Mouse (Mus musculus): ENCODE measurements at regions not wholly inside any gene's neighbourhood (a gene's known extent, or its start where the extent isn't known, plus 50 kb on each side); places are given as distances from the start of the nearest gene placed in this dataset.

DNA sequence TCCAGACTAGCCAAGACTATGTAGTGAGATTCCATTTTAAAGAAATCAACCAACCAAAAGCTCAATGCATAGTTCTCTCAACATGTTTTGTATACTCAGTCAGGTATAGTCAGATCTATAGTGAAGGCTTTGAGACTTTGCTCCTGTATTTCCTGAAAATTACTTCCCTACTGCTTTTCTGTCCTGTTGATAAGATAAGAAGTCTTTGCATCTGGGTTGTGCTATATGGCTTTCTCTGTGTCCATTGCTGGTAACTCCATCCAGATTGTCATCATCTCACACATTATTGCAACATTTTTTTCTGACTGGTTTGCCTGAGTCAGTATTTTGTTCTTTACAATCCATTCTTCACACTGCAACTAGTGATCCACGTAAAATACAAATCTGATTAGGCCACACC is 74.0 kb downstream of the Agtr2 start:
- DNase-seq = no peak

DNA sequence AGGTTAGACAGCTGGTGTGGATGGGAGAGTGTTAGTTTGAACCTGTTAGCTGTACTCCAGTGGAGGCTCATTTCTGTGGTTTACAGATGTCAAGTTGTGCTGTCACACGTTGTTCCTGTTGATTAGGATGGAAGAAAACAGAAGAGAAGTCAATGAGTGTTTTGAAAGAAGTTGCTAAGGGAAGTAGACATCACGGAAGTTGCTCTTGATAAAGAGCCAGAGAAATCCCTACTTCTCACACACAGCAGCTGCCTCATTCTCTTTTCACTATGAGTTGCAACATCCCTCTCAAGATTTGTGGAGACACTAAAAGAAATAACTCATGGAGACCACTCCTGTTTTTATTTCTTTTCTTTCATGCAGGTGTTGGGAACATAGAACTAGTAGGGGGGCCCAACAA is 82.3 kb downstream of the Agtr2 start:
- DNase-seq = peak in 1 of 2 experiments; percentile 2

GRCm38 (mm10) chrX:21567530-21567929 is 83.2 kb downstream of the Agtr2 start:
- peak in 1 of 2 experiments; percentile 13 for DNase-seq

- DNase-seq = no peak
These were observed 83.6 kb downstream of the Agtr2 start for GRCm38 (mm10) chrX:21567971-21568370.

GRCm38 (mm10) chrX:21579945-21580344 is 95.6 kb downstream of the Agtr2 start:
- DNase-seq = no peak

- DNase-seq = no peak
These were observed 101.7 kb downstream of the Agtr2 start for GRCm38 (mm10) chrX:21586030-21586429.

- no peak for DNase-seq
These were observed 105.5 kb downstream of the Agtr2 start for GRCm38 (mm10) chrX:21589811-21590210.
